Mouse (Mus musculus) E14TG2a.4 (cell line): ENCODE results near the gene Gm17949.

Experiments used
- CTCF ChIP-seq: conservative IDR thresholded peaks from 2 replicates; pipeline ENCODE4 v1.5.1; 2014; ENCODE audit warnings: low read length
- NANOG ChIP-seq: IDR thresholded peaks from 2 replicates; pipeline ENCODE4 v1.6.1; 2014; ENCODE audit warnings: borderline replicate concordance, low read length, mixed read lengths
- POU5F1 ChIP-seq: IDR thresholded peaks from 2 replicates; pipeline ENCODE4 v1.6.1; 2014; ENCODE audit warnings: low read length, borderline replicate concordance

- no peak for TF ChIP-seq CTCF
- TF ChIP-seq POU5F1 = no peak
- TF ChIP-seq NANOG = no peak
Measured at GRCm38 (mm10) chr17:57066908-57067307, 55.6 kb downstream of the Gm17949 start.
